Mouse (Mus musculus) kidney, adult 9 months (tissue): ENCODE data around the gene Taf1b.
A peak's percentile ranks its signal among the peaks of the same experiment; 100 is the strongest.

ENCODE experiments used
- DNase-seq: peaks from one replicate; pipeline ENCODE4 v3.0.0; 2022

The Taf1b gene

DNA sequence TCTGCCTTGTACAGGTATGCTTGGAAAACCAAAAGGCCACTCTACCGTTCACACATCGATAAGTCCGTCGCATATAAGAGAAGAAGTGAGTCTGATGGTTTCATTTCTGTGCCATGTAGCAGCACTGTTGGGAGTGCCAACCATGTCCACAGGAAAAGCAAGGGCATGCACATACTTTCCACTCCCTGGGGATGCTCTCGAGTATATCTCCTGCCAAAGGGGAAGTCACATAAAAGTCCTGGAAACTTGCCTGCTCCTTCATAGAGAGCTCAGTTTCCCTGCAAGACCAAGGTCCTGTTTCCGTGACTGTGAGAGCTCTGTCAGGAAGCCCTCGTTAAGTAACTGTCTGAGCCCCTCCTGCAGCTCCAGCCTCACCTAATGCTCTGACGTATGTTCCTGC lies 57.8 kb downstream of the Taf1b start:
- DNase-seq = no peak

DNA sequence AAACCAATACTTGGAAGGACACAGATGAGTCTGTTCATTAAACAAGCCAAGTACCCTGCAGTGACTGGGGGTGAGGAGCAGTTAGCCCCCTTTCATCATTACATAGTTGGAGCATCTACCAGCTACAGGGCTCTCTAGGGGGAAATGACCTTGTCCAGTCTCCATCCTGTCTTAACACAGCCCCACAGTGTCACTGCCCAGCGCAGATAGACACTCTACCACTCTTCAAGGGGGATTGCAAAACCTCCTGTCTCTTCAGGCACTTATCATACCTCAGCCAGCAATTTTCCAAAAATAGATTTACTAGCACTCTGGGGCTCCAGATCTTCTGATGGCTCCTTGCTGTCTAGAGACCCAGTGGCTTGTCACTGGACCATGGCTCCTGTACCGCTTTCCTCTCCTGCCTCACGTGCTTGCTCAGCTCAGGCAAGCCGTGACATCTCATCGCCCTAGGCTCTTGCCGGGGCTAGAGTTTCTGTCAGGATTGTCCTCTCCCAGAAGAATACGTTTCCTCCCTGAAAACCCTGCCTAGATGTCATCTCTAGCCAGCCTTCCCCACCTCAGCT lies 65.3 kb downstream of the Taf1b start:
- DNase-seq = no peak

DNA sequence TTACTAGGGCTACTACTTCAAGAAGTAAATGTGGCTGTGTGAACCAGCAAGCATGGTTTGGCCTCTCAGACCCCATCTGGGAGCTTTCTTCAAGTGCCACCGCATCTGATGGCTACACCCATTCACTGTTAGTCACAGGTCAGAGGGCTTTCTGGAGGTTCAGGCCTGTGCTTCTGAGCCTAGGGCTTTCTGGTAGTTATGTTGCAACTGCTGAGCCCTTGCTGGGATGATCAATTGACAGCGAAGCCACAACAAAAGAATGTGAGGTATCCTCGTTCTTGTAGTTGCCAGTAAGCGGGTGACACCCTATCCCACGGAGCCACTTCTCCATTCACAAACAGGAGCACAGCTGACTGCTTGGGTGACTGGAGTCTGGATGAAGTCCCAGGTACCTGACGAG lies 67.2 kb downstream of the Taf1b start:
- DNase-seq = no peak

DNA sequence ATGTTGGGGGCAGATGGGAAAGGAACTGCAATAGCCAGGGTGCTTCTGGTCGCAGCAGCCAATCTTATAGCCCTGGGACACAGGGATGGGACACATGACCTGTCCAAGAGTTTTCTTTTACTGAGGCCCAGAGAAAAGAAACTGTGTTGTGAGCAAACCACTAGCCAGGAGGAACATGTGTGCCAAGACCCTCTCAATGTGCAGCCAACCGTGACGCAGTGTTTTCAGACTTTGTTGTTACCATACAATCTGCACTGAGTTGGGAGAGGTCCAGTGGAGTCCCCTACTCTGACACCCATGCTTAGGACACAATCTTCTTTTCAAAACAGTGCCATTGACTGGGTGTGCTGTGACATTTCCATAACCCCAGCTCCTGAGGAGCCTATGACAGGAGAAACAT lies 69.4 kb downstream of the Taf1b start:
- no peak for DNase-seq

DNA sequence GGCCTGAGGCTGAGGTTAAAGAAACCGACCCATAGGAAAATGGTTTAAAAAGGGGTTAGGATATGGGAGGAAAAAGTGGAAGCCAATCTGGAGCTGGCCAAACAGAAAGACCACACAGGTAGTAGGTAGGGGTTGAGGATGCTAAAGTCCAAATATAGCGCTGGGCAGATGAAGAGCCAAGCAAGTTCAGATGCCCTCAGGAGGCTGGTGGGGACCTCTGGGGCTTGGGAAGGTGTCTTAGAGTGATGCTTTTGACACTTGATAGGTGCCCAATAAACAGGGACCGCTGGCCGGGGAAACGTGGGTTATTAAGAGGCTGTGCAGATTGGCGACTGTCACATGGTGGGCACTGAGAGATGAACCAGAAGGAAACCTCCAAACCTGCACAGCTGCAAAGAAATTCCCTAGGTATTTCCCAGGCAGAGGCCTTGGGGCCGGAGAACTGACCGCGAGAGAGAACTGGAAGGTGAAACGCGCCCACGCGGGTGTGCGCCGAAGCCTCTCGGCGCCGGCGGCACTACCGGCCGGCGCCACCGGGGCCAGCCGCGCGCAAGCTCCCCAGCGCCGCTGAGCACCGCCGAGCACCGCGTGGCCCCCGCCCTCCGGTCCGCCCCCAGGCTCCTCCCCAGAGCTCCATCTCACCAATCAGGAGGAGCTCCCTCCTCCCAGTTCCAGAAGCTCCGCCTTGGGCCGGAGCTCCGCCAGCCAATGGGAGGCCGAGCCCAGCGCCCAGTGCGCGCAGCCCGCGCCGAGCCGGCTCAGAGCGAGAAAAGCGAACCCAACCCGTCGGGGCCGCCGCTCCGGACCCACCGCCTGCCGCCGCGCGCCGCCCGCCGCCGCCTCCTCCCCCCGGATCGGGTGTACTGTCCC lies 73.6 kb downstream of the Taf1b start, which contains the start of gene Grhl1:
TSS of gene Grhl1 (plus strand) at position 761 of the 870 bp plus-strand sequence.
- DNase-seq = peak; percentile 95

DNA sequence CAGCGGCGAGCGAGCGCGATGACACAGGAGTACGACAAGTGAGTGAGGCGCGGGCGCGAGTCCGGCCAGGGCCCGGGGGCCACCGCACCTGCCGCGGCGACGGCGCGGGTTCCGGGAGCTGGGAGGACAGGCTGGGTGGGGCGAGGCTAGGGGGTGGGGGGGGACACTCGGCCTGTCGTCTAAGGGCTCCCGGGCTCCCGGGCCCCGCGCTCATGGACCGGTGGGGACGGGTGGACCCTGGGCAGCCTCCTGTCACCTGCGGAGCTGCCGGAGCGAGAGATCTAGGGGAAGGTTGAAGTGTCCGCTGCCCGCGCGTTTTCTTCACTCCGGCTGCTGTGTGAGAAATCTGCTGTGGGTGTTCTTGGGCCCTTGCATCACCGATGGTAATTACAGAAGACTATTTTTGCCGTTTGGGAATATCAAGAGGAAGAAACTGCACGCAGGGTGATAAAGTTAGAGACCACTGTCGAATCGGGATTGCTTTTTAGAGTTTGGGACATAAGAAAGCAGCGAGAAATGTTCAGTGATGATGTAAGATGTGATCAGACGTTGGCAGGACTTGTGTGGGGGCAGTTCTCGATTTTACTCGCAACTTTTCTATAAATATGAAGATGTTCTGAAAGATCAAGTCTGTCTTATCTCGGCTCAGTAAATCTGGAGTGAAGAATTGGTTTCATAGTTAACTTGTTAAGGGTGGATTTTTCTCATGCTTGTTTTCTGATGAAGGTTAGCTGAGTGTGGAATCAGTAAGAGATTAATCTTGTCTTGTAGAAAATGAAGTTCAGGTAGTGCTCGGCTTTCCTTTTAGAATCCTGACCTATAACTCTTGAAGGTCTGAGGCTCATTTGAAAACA lies 74.5 kb downstream of the Taf1b start:
- peak; percentile 4 for DNase-seq

DNA sequence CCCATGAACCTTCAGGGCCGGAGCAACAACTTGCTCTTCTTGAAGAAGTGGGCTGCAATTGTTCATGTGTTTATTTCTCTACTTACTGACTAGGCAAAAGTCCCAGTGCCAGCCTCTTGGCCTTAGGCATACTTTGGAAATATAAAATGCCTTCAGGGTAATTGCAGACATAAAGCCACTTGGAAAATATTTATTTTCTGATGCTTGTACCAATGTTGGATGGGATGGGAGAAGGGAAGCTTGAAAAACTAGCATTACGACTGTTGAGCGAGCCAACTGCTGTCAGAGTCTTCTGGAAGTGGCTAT lies 75.1 kb downstream of the Taf1b start:
- no peak for DNase-seq

DNA sequence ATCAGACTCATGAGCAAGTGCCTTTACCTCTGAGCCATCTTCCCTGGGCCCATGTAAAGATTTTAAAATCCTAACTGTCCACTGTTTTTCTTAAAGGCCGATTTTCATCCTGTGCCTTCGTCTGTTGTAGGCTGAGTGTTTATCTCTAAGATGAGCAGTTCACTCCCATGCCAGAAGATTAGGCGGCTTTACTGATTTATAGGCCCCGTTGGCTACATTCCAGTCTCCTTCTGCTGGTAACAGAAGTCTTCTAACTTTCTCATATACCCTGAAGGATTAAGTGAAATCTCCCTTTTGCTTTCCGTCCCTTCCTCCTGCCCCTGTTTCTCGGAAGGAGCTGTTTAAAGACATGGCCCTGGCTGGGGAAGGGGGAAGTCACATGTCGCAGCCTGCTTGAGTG lies 76.7 kb downstream of the Taf1b start:
- no peak for DNase-seq

DNA sequence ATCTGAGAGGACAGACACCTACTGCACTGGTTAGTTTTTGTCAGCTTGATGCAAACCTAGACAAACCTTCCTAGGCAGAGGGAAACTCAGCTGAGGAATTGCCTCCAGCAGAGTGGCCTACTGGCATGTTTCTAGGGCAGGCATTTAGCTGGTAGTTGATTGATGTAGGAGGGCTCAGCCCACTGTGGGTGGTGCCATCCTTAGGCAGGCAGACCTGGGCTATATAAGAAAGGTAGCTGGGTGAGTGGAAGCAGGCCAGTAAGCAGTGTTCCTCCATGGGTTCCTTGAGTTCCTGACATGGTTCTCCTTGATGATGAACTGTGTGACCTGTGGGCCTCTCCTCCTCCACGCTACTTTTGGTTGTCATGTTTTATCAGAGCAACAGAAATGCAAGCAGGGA lies 82.3 kb downstream of the Taf1b start:
- no peak for DNase-seq

DNA sequence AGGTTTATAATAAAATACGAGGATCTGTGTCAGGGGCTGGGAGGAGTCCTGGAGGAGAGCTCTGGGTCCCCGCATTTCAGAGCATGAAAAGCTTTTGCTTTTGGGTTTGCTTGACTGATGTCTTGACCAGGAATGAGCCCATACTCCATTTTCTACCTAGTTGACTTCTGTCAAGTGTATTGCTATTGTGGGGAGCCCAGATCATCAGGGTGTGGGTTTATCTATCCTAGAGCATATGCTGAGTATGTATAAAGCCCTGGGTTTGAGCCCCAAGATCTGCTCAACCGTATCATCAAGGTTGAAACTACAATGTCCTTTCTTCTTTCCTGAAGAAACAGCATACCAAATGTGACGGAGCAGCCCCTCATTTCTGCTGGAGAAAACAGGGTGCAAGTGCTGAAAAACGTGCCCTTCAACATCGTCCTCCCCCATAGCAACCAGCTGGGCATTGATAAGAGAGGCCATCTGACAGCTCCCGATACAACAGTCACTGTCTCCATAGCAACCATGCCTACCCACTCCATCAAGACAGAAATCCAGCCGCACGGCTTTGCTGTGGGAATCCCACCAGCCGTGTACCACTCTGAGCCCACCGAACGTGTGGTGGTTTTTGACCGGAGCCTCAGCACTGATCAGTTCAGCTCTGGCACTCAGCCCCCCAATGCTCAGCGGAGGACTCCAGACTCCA lies 83.0 kb downstream of the Taf1b start:
- DNase-seq = no peak

DNA sequence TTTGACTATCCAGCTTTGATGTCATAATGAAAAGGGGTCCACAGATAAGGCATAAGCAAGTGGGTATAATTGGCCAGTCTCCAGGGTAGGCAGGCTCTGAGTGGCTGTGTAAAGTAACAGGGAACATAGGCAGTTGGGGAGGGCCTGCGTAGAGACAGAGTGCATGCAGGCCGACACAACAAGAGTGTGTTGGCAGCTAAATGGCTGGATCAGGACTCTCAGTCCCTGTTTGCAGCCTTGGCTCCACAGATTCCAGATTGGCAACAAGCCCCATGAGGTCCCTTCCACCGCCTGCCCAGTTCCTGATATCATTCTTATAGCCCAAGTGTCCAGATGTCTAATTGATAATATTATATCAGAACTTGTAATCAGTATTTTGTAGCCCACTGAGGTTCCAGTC lies 85.5 kb downstream of the Taf1b start:
- no peak for DNase-seq

DNA sequence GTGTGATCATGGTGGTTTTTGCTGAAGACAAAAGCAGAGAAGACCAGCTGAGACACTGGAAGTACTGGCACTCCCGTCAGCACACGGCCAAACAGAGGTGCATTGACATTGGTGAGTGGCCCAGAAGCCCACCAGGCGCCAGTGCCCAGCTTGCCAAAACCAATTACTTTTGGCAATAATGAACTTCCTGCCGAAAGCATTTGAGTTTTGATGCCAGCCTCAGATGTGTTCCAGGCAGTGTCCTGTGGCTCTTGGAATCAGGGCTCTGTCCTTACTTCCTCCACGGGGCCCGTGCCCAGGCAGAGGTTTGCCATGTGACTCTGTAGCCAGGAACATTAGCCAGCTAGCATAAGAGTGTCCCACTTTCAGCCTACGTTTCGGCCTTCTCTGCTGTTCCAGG lies 86.7 kb downstream of the Taf1b start:
- no peak for DNase-seq

DNA sequence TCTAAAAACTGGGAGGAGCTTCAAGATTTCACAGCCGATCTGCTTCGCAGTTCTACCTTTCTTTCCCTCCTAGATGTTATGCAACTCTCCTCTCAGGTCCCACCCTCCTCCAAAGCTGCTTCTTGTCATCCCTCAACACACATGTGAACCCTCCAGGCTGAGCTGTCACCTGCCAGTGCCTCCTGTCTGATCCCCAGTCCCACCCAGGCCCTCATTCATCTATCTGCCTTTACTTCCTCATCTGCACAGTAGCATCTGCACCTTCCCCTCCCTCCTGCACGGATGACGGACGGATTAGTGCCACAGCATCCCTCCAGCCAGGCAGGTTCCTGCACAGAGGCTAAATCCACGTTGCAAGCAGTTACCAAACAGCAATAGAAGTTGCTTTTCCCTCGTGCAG lies 88.0 kb downstream of the Taf1b start:
- no peak for DNase-seq

DNA sequence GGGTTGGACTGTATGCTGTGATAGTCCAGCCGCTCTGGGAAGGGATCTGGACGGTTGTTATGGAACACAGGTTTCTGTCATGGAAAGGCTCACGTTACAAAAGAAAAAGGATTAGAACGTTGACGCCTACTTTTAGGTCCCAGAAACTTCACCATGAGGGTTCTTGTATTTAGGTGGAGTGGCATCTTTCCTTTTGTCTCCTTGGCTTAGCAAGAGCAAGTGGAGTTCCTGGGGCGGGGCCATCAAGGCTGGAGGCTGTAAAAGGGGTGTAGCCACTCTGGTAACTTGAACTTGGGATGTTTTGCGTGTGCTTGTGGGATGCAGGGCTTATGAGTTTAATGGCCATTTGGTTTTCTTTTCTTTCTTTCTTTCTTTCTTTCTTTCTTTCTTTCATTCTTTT lies 92.2 kb downstream of the Taf1b start:
- DNase-seq = no peak

DNA sequence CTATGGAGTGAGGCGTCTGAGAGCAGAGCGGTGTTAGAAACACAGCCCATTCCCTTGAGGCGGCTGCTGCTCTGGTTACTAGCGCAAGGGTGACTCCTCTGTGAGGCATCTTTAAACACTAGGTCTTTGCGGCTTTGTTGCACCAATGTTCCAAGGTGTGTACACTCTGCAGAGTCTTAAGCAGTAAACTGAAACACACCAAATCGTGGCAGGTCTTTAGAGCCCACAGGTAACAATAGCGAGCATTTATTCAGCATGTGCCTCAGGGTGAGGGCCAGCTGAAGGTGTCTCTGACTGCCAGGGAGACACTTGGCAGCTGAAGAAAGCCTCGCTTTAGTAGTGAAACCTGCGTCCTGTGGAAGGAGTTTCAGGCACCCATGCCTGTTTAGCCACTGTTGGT lies 93.9 kb downstream of the Taf1b start:
- DNase-seq = no peak

DNA sequence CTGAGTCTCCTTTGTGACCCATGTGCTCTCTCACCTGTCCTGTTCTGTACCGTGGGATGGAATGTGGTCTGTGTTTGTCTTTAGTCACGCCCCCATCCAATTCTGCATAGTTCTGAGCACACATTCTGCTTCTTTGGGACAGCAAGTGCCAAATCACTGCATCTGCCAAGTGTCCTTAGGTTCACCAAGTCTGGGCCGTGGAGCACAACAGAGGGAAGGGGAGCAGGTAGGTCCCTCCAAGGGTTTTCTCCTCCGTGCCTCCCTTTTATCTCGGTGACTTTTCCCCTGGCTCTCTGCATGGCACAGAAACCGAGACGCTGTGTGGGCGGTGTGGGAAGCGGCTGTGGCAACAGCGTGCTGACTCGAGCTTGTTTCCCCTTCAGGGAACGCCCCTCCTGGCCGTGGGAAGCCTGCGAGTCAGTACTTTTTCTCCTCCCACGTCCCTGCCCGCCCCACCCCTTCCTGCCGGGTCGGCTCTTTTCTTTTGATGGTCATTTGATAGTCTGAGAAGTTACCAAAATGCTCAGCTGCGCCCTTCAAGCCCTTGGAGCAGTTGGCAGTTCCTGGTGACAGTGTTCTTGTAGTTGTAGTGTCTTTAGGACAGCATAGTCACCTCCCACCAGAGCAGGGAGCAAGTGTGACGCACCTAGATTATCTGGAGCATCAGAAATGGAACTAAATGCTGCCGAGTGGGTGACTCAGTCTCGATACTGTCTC lies 95.0 kb downstream of the Taf1b start:
- DNase-seq = peak; percentile 50

DNA sequence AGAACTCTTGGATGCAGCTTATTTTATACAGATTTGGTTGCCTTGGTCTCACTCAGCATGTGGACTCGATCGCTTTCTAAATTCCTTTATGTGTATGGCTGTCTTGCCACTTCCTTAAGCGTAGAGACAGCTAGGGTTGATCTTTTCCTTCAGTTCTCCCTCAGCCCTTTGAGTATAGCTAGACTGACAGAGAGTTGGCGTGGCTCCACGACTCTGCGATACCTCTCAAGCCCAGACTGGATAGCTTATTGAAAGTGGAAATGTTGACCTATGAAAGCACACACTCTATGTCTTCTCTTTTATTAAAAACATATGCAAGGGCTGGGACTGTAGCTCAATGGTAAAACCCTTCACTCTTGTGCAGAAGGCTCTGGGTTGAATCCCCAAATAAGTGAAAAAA lies 99.2 kb downstream of the Taf1b start:
- no peak for DNase-seq

DNA sequence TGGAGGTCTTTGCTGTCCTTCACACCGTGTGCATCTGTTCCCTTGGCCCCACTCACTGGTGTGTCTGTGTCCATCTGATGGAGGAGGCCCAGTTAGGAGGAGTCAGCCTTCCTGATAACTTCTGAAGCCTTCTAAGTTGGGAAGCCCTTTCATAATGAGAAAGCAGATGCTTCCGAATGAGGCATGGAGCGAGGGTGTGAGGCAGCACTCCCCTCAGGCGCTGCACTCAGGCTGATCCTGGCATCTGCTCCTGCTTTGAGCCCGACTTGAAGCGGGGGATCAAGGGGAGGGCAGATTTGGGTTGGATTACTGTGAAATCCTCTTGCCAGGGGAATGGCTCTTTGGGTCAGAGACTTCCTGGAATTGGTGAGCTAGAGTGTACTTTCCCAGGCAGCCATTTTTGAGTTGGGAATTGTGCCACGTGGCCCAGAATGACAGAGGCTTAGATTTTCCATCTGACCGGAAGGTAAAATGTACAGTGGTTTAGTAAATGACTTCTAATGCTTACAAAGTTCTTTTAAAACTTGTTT lies 101.3 kb downstream of the Taf1b start:
- no peak for DNase-seq

DNA sequence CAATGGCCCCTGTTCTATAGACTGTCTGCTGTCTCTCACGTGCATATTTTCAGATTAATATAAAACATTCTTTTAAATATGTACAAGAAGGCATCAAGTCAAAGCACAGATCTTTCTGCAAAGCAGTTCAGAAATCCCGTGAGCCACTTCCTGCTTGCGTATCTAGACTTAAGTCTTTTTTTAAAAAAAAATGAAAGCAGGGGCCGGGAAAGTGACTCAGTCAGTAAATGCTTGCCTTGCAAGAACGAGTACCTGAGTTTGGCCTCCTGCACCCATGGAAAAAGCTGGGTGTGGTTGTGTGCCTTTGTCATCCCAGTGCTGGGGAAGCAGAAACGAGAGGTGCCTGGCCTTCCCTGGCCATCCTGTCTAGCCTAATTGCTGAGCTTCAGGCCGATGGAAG lies 101.9 kb downstream of the Taf1b start:
- DNase-seq = no peak

DNA sequence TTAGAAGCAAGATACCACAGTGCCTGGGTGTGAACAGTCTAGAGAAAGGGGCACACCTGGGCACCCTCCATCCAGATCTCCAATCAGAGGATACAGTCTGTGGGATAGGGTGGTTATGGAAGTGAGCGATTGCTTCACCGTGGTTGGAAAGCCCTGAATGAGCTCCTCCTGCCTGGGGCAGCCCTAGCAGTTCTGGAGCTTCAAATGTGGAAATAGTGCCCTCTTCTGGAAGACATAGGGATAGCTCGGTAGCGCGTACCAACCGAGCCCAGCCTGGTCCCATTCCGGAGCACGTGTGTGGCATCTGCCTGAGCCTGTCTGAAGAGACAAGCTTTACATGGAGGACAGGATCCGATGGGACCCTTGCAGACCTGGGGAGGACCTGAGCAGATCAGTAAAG lies 102.6 kb downstream of the Taf1b start:
- peak; percentile 84 for DNase-seq

DNA sequence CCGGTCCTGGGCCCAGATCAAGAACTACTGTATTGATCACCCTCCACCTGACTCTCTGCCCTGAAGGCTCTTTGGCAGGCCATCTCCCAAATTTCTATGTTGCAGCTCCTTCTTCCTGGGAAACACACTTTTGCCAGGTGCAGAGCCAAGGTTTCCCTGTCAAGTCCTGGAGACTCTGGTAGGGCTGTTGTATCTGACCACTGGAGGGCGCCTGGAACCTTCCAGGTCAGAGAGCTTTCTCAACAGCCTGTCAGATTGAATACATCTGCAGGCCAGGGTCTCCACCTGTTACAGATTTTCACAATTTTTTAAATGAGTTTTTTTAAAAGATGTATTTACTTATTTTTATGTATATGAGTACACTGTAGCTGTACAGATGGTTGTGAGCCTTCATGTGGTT lies 105.1 kb downstream of the Taf1b start:
- DNase-seq = peak; percentile 85

DNA sequence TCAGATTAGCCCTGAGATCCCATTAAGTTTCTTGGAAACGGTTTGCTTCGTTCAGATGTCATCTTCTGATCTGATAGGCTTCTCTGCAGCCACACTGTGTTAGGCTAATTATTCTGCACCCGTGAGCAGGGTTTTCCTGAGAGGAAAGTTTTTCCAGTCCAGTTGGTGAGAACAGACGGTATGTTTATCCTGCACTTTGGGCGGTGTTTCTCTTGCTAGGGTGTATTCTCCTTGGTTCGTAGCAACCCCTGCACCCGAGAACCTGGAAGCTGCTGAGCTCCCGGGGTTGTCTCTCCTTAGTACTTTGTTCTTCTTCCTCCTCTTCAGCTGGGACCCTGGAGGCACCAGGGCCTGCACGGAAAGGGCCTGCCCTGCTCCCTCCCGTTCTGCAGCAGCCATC lies 108.0 kb downstream of the Taf1b start:
- DNase-seq = no peak
